Mouse (Mus musculus): ENCODE results near the gene Gm9857. TPM values are rescaled to one million over a fixed set of nuclear protein-coding genes. Genes with fewer than 3 reads are reported as not detected.

Gm9857 gene
- polyA plus RNA-seq, 1 experiment from 2014 or later = not detected

GRCm38 (mm10) chr3:108939573-108939972, 672 bp downstream of the Gm9857 start, which contains the start of gene Henmt1:
Gene Henmt1, plus strand, starts transcription at chr3:108939873.
- no peak within 1 kb of the TSS for H3K27ac ChIP-seq (ENCODE audit: low read depth, low read length)
- no peaks in the 10 kb centered on the region for H3K27me3 ChIP-seq (ENCODE audit: control insufficient read depth, insufficient read depth, low read length)
- no peaks in the 10 kb centered on the region for H3K4me1 ChIP-seq (ENCODE audit: control insufficient read depth, insufficient read depth, low read length)
- ATAC-seq (ENCODE audit: low read depth) = no peak
- peak within 1 kb of the TSS; percentile 47 for H3K4me2 ChIP-seq (ENCODE audit: low read depth, low read length)
- H3K36me3 ChIP-seq (ENCODE audit: control insufficient read depth, insufficient read depth, low read length) = no peaks in the 10 kb centered on the region
- H3K4me3 ChIP-seq (ENCODE audit: low read depth, low read length) = peak within 1 kb of the TSS; percentile 29
- WGBS = 85% methylated on average over 5 of the region's 5 CpGs
- no peaks in the 10 kb centered on the region for H3K9me3 ChIP-seq (ENCODE audit: control insufficient read depth, low read length)
- 0 out of 2 replicates have a peak within 1 kb of the TSS, but pooled peaks have one; percentile 28 for H3K9ac ChIP-seq (replicated peaks; ENCODE audit: low read depth, low read length)

GRCm38 (mm10) chr3:108938691-108939090, 1.6 kb downstream of the Gm9857 start:
- Histone ChIP-seq H3K4me3 (ENCODE audit: low read depth, low read length) (no peak overlapping the region), H3K27me3 (ENCODE audit: control insufficient read depth, insufficient read depth, low read length) (no peaks in the 10 kb centered on the region), H3K9ac (replicated peaks; ENCODE audit: low read depth, low read length) (no peak overlapping the region), H3K4me2 (ENCODE audit: low read depth, low read length) (no peak overlapping the region), H3K36me3 (ENCODE audit: control insufficient read depth, insufficient read depth, low read length) (no peaks in the 10 kb centered on the region), H3K4me1 (ENCODE audit: control insufficient read depth, insufficient read depth, low read length) (no peaks in the 10 kb centered on the region), H3K9me3 (ENCODE audit: control insufficient read depth, low read length) (no peaks in the 10 kb centered on the region), H3K27ac (ENCODE audit: low read depth, low read length) (no peak overlapping the region)
- WGBS = 98% methylated on average over 5 of the region's 5 CpGs
- no peak for ATAC-seq (ENCODE audit: low read depth)

DNA sequence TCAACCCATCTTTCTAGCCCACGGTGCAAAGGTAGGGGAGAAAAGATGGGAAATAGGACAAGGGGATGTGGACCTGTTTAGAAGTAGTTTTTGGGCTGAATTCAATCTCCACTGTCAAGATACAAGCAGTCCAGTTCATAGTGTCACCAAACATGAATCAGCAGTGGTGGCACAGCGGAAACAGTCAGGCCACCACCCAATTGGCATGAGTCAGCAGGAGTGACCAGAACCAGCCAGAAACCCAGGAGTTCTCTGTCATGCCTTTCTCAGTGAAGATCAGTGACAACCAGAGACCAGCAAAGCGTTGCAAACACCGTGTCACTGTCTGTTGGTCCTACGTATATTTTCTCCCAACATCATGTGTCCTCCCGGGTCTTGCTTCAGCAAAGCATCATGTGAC, 6.7 kb downstream of the Gm9857 start:
- Histone ChIP-seq H3K27me3 (ENCODE audit: control insufficient read depth, insufficient read depth, low read length) (no peaks in the 10 kb centered on the region), H3K4me1 (ENCODE audit: control insufficient read depth, insufficient read depth, low read length) (no peaks in the 10 kb centered on the region), H3K4me2 (ENCODE audit: low read depth, low read length) (no peak overlapping the region), H3K9ac (replicated peaks; ENCODE audit: low read depth, low read length) (no peak overlapping the region), H3K9me3 (ENCODE audit: control insufficient read depth, low read length) (no peaks in the 10 kb centered on the region), H3K4me3 (ENCODE audit: low read depth, low read length) (no peak overlapping the region), H3K27ac (ENCODE audit: low read depth, low read length) (no peak overlapping the region), H3K36me3 (ENCODE audit: control insufficient read depth, insufficient read depth, low read length) (no peaks in the 10 kb centered on the region)
- ATAC-seq (ENCODE audit: low read depth) = no peak
- WGBS = 92% methylated on average over 6 of the region's 6 CpGs

GRCm38 (mm10) chr3:108926308-108926707, 13.9 kb downstream of the Gm9857 start:
- Histone ChIP-seq H3K9ac (replicated peaks; ENCODE audit: low read depth, low read length) (no peak overlapping the region), H3K27me3 (ENCODE audit: control insufficient read depth, insufficient read depth, low read length) (no peaks in the 10 kb centered on the region)
- 85% methylated on average over 1 of the region's 1 CpGs for WGBS

GRCm38 (mm10) chr3:108925677-108926076, 14.6 kb downstream of the Gm9857 start:
- no peak overlapping the region for H3K27ac ChIP-seq (ENCODE audit: low read depth, low read length)

More at GRCm38 (mm10) chr3:108926308-108926707, 13.9 kb downstream of the Gm9857 start:
- Histone ChIP-seq H3K9me3 (ENCODE audit: control insufficient read depth, low read length) (no peaks in the 10 kb centered on the region), H3K4me3 (ENCODE audit: low read depth, low read length) (no peak overlapping the region), H3K27ac (ENCODE audit: low read depth, low read length) (no peak overlapping the region), H3K4me2 (ENCODE audit: low read depth, low read length) (no peak overlapping the region), H3K4me1 (ENCODE audit: control insufficient read depth, insufficient read depth, low read length) (no peaks in the 10 kb centered on the region), H3K36me3 (ENCODE audit: control insufficient read depth, insufficient read depth, low read length) (no peaks in the 10 kb centered on the region)
- ATAC-seq (ENCODE audit: low read depth) = no peak

DNA sequence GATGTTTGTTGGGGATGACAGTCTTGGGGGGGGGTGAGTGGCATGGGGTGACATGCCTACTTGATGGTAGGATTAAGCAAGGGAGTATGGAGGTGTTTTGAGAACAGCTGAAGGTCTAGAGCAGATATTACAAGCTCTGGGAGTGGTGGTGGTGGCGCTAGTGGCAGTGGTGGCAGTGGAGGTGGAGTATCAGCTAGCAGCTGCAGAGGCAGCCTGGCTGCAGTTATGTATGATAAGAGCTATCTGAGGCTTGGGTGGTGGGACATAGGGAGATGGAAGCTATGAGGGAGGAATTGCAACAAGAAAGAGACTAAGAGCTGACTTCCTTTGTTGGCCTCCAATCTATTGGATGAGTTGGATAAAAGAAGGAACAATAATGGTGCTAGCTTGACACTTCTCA, 18.4 kb downstream of the Gm9857 start:
- H3K36me3 ChIP-seq (ENCODE audit: control insufficient read depth, insufficient read depth, low read length) = no peaks in the 10 kb centered on the region
- no peak for ATAC-seq (ENCODE audit: low read depth)
- no peaks in the 10 kb centered on the region for H3K27me3 ChIP-seq (ENCODE audit: control insufficient read depth, insufficient read depth, low read length)
- H3K9ac ChIP-seq (replicated peaks; ENCODE audit: low read depth, low read length) = no peak overlapping the region
- no peaks in the 10 kb centered on the region for H3K4me1 ChIP-seq (ENCODE audit: control insufficient read depth, insufficient read depth, low read length)
- no peak overlapping the region for H3K4me3 ChIP-seq (ENCODE audit: low read depth, low read length)
- no peak overlapping the region for H3K27ac ChIP-seq (ENCODE audit: low read depth, low read length)
- whole genome bisulfite sequencing = 68% methylated on average over 1 of the region's 1 CpGs
- H3K9me3 ChIP-seq (ENCODE audit: control insufficient read depth, low read length) = no peaks in the 10 kb centered on the region
- no peak overlapping the region for H3K4me2 ChIP-seq (ENCODE audit: low read depth, low read length)

More at GRCm38 (mm10) chr3:108925677-108926076, 14.6 kb downstream of the Gm9857 start:
- no peak overlapping the region for H3K9ac ChIP-seq (replicated peaks; ENCODE audit: low read depth, low read length)
- no peaks in the 10 kb centered on the region for H3K4me1 ChIP-seq (ENCODE audit: control insufficient read depth, insufficient read depth, low read length)
- H3K9me3 ChIP-seq (ENCODE audit: control insufficient read depth, low read length) = no peaks in the 10 kb centered on the region
- no peak for ATAC-seq (ENCODE audit: low read depth)
- no peak overlapping the region for H3K4me2 ChIP-seq (ENCODE audit: low read depth, low read length)
- H3K4me3 ChIP-seq (ENCODE audit: low read depth, low read length) = no peak overlapping the region
- H3K36me3 ChIP-seq (ENCODE audit: control insufficient read depth, insufficient read depth, low read length) = no peaks in the 10 kb centered on the region
- no peaks in the 10 kb centered on the region for H3K27me3 ChIP-seq (ENCODE audit: control insufficient read depth, insufficient read depth, low read length)
- 90% methylated on average over 4 of the region's 4 CpGs for WGBS

DNA sequence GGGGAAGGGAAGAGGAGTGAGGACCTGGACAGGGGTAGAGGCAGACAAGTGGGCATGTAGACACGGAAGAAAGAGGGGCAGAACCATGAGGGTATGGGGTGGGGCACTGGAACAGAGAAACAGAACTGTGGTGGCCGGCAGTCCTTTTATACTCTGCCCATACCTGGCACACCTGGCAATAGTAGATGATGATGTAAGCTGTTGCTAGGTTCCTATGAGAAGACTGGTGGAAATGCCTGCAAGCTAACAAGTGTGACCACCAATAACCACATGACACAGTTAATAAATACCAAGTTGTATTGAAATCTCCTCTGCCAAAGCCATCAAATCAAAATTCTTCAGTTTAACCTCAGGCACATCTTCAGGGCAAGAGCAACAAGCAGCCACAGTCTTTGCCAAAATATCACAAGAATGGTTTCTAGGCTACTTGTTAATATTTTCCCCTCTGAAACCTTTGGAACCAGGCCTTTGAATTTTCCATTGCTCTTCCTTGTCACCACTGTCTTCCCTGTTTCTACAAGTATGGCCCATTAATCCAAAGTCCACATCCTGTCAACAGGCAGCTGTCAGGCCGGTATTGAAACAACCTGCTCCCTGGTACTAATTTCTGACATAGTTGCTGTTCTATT, 19.7 kb downstream of the Gm9857 start:
- no peak overlapping the region for H3K9ac ChIP-seq (replicated peaks; ENCODE audit: low read depth, low read length)
- no peak for ATAC-seq (ENCODE audit: low read depth)
- no peak overlapping the region for H3K27ac ChIP-seq (ENCODE audit: low read depth, low read length)
- H3K36me3 ChIP-seq (ENCODE audit: control insufficient read depth, insufficient read depth, low read length) = no peaks in the 10 kb centered on the region
- no peak overlapping the region for H3K4me2 ChIP-seq (ENCODE audit: low read depth, low read length)
- no peaks in the 10 kb centered on the region for H3K9me3 ChIP-seq (ENCODE audit: control insufficient read depth, low read length)
- no peaks in the 10 kb centered on the region for H3K4me1 ChIP-seq (ENCODE audit: control insufficient read depth, insufficient read depth, low read length)
- H3K4me3 ChIP-seq (ENCODE audit: low read depth, low read length) = no peak overlapping the region
- WGBS = 92% methylated on average over 3 of the region's 3 CpGs
- H3K27me3 ChIP-seq (ENCODE audit: control insufficient read depth, insufficient read depth, low read length) = no peaks in the 10 kb centered on the region

GRCm38 (mm10) chr3:108918852-108919251, 21.4 kb downstream of the Gm9857 start:
- no peak overlapping the region for H3K4me3 ChIP-seq (ENCODE audit: low read depth, low read length)
- no peaks in the 10 kb centered on the region for H3K36me3 ChIP-seq (ENCODE audit: control insufficient read depth, insufficient read depth, low read length)
- 97% methylated on average over 1 of the region's 1 CpGs for WGBS

DNA sequence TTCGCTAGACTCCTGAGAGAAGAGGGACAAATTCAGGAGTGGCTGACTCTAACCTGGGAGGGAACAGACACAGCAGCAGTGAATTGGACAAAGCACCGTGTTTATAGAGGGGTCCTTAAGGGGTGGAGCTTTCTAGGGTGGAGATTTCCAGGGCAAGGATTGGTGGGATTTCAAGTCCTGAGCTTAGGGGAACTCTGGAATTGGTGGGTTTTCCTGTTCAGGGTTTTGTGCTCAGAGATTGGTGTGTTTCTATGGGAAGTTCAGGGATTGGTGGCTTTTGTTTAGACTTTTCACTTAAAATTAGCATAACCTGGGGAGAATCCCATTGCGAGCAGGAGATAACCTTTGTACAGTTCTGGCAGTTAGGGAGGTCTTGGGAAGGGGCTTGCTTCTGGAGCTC, 22.3 kb downstream of the Gm9857 start:
- Histone ChIP-seq H3K4me3 (ENCODE audit: low read depth, low read length) (no peak overlapping the region), H3K4me1 (ENCODE audit: control insufficient read depth, insufficient read depth, low read length) (no peaks in the 10 kb centered on the region), H3K27ac (ENCODE audit: low read depth, low read length) (no peak overlapping the region), H3K9ac (replicated peaks; ENCODE audit: low read depth, low read length) (no peak overlapping the region), H3K27me3 (ENCODE audit: control insufficient read depth, insufficient read depth, low read length) (no peaks in the 10 kb centered on the region), H3K9me3 (ENCODE audit: control insufficient read depth, low read length) (no peaks in the 10 kb centered on the region), H3K36me3 (ENCODE audit: control insufficient read depth, insufficient read depth, low read length) (no peaks in the 10 kb centered on the region), H3K4me2 (ENCODE audit: low read depth, low read length) (no peak overlapping the region)
- ATAC-seq (ENCODE audit: low read depth) = no peak
- WGBS = 62% methylated on average over 3 of the region's 3 CpGs

More at GRCm38 (mm10) chr3:108918852-108919251, 21.4 kb downstream of the Gm9857 start:
- H3K27me3 ChIP-seq (ENCODE audit: control insufficient read depth, insufficient read depth, low read length) = no peaks in the 10 kb centered on the region
- H3K9me3 ChIP-seq (ENCODE audit: control insufficient read depth, low read length) = no peaks in the 10 kb centered on the region
- H3K9ac ChIP-seq (replicated peaks; ENCODE audit: low read depth, low read length) = no peak overlapping the region
- no peak overlapping the region for H3K27ac ChIP-seq (ENCODE audit: low read depth, low read length)
- H3K4me1 ChIP-seq (ENCODE audit: control insufficient read depth, insufficient read depth, low read length) = no peaks in the 10 kb centered on the region
- no peak for ATAC-seq (ENCODE audit: low read depth)
- no peak overlapping the region for H3K4me2 ChIP-seq (ENCODE audit: low read depth, low read length)

Measured in neural tube, embryonic 14.5 days (tissue).